Mouse (Mus musculus): Measurements from ENCODE around the gene Tmem170b. TPM values are rescaled to one million over a fixed set of nuclear protein-coding genes. Genes with fewer than 3 reads are reported as not detected.

Gene Tmem170b
- polyA plus RNA-seq (2012; rRNA removed), result 20.9 and 21.9 TPM in 2 replicates

GRCm38 (mm10) chr13:41605099-41606010, at the start of gene Tmem170b:
TSS of gene Tmem170b (plus strand) at chr13:41605907.
- peak within 1 kb of the TSS; percentile 56 for H3K4me3 ChIP-seq (ENCODE audit: insufficient read depth, low read length)
- peak within 1 kb of the TSS; percentile 98 for H3K27ac ChIP-seq (ENCODE audit: insufficient read depth, low read length)
- TF ChIP-seq POLR2A (IDR thresholded peaks at IDR 0.05; ENCODE audit: extremely low read depth, insufficient read depth, low read length) (peak; percentile 85), CTCF (IDR thresholded peaks at IDR 0.05; ENCODE audit: extremely low read depth, insufficient read depth, low read length) (no peak)

GRCm38 (mm10) chr13:41561024-41561423, 44.7 kb upstream of the Tmem170b start:
- H3K27ac ChIP-seq (ENCODE audit: insufficient read depth, low read length), result no peak overlapping the region
- no peak for TF ChIP-seq POLR2A (IDR thresholded peaks at IDR 0.05; ENCODE audit: extremely low read depth, insufficient read depth, low read length)
- no peak for TF ChIP-seq CTCF (IDR thresholded peaks at IDR 0.05; ENCODE audit: extremely low read depth, insufficient read depth, low read length)
- no peak overlapping the region for H3K4me3 ChIP-seq (ENCODE audit: insufficient read depth, low read length)
- H3K4me1 ChIP-seq (ENCODE audit: control insufficient read depth, insufficient read depth, low read length), result no peaks in the 10 kb centered on the region

More at GRCm38 (mm10) chr13:41605099-41606010, at the start of gene Tmem170b:
- peaks cover 5% of the 10 kb centered on the region for H3K4me1 ChIP-seq (ENCODE audit: control insufficient read depth, insufficient read depth, low read length)

- Histone ChIP-seq H3K4me3 (ENCODE audit: insufficient read depth, low read length) (no peak overlapping the region), H3K27ac (ENCODE audit: insufficient read depth, low read length) (no peak overlapping the region), H3K4me1 (ENCODE audit: control insufficient read depth, insufficient read depth, low read length) (no peaks in the 10 kb centered on the region; the same call in 1 of the 2 replicates)
- TF ChIP-seq CTCF (IDR thresholded peaks at IDR 0.05; ENCODE audit: extremely low read depth, insufficient read depth, low read length) (no peak), POLR2A (IDR thresholded peaks at IDR 0.05; ENCODE audit: extremely low read depth, insufficient read depth, low read length) (no peak)
Observed at GRCm38 (mm10) chr13:41568421-41568820, 37.3 kb upstream of the Tmem170b start.

GRCm38 (mm10) chr13:41568926-41569325, 36.8 kb upstream of the Tmem170b start:
- TF ChIP-seq POLR2A (IDR thresholded peaks at IDR 0.05; ENCODE audit: extremely low read depth, insufficient read depth, low read length), result no peak
- no peak for TF ChIP-seq CTCF (IDR thresholded peaks at IDR 0.05; ENCODE audit: extremely low read depth, insufficient read depth, low read length)

GRCm38 (mm10) chr13:41569776-41570175, 35.9 kb upstream of the Tmem170b start:
- TF ChIP-seq POLR2A (IDR thresholded peaks at IDR 0.05; ENCODE audit: extremely low read depth, insufficient read depth, low read length), result no peak
- no peak for TF ChIP-seq CTCF (IDR thresholded peaks at IDR 0.05; ENCODE audit: extremely low read depth, insufficient read depth, low read length)
- Histone ChIP-seq H3K27ac (ENCODE audit: insufficient read depth, low read length) (no peak overlapping the region), H3K4me1 (ENCODE audit: control insufficient read depth, insufficient read depth, low read length) (no peaks in the 10 kb centered on the region; the same call in 1 of the 2 replicates), H3K4me3 (ENCODE audit: insufficient read depth, low read length) (no peak overlapping the region)

More at GRCm38 (mm10) chr13:41568926-41569325, 36.8 kb upstream of the Tmem170b start:
- no peak overlapping the region for H3K27ac ChIP-seq (ENCODE audit: insufficient read depth, low read length)
- no peak overlapping the region for H3K4me3 ChIP-seq (ENCODE audit: insufficient read depth, low read length)
- H3K4me1 ChIP-seq (ENCODE audit: control insufficient read depth, insufficient read depth, low read length), result no peaks in the 10 kb centered on the region; the same call in 1 of the 2 replicates

- no peak overlapping the region for H3K27ac ChIP-seq (ENCODE audit: insufficient read depth, low read length)
- H3K4me3 ChIP-seq (ENCODE audit: insufficient read depth, low read length), result no peak overlapping the region
- no peaks in the 10 kb centered on the region; the same call in 1 of the 2 replicates for H3K4me1 ChIP-seq (ENCODE audit: control insufficient read depth, insufficient read depth, low read length)
Observed at GRCm38 (mm10) chr13:41571368-41572350, 34.0 kb upstream of the Tmem170b start.

GRCm38 (mm10) chr13:41572351-41572735, 33.4 kb upstream of the Tmem170b start:
- H3K27ac ChIP-seq (ENCODE audit: insufficient read depth, low read length), result no peak overlapping the region
- TF ChIP-seq POLR2A (IDR thresholded peaks at IDR 0.05; ENCODE audit: extremely low read depth, insufficient read depth, low read length) (no peak), CTCF (IDR thresholded peaks at IDR 0.05; ENCODE audit: extremely low read depth, insufficient read depth, low read length) (no peak)
- H3K4me1 ChIP-seq (ENCODE audit: control insufficient read depth, insufficient read depth, low read length), result no peaks in the 10 kb centered on the region; the same call in 1 of the 2 replicates
- no peak overlapping the region for H3K4me3 ChIP-seq (ENCODE audit: insufficient read depth, low read length)

More at GRCm38 (mm10) chr13:41571368-41572350, 34.0 kb upstream of the Tmem170b start:
- TF ChIP-seq CTCF (IDR thresholded peaks at IDR 0.05; ENCODE audit: extremely low read depth, insufficient read depth, low read length) (peak; percentile 90), POLR2A (IDR thresholded peaks at IDR 0.05; ENCODE audit: extremely low read depth, insufficient read depth, low read length) (no peak)

- no peak for TF ChIP-seq POLR2A (IDR thresholded peaks at IDR 0.05; ENCODE audit: extremely low read depth, insufficient read depth, low read length)
- peak; percentile 22; the same call in 1 of the 2 replicates for TF ChIP-seq CTCF (IDR thresholded peaks at IDR 0.05; ENCODE audit: extremely low read depth, insufficient read depth, low read length)
Observed at GRCm38 (mm10) chr13:41573126-41573846, 32.4 kb upstream of the Tmem170b start.

More at GRCm38 (mm10) chr13:41573126-41573846, 32.4 kb upstream of the Tmem170b start:
- H3K27ac ChIP-seq (ENCODE audit: insufficient read depth, low read length), result no peak overlapping the region
- H3K4me1 ChIP-seq (ENCODE audit: control insufficient read depth, insufficient read depth, low read length), result no peaks in the 10 kb centered on the region; the same call in 1 of the 2 replicates
- H3K4me3 ChIP-seq (ENCODE audit: insufficient read depth, low read length), result no peak overlapping the region
